Mouse (Mus musculus): ENCODE measurements at regions not wholly inside any gene's neighbourhood (a gene's known extent, or its start where the extent isn't known, plus 50 kb on each side); places are given as distances from the start of the nearest gene placed in this dataset.

GRCm38 (mm10) chr13:44026321-44027255 lies 242.0 kb downstream of the Cd83 start:
- Histone ChIP-seq H3K4me3 (ENCODE audit: low read depth, low read length) (no peak overlapping the region), H3K27me3 (replicated peaks; ENCODE audit: control insufficient read depth, insufficient read depth, low read length) (no peaks in the 10 kb centered on the region), H3K36me3 (ENCODE audit: control insufficient read depth, insufficient read depth, low read length) (no peaks in the 10 kb centered on the region), H3K27ac (ENCODE audit: low read depth, low read length) (no peak overlapping the region), H3K9ac (ENCODE audit: low read length) (no peak overlapping the region), H3K4me2 (ENCODE audit: low read length) (peak overlapping the region; percentile 41), H3K9me3 (replicated peaks; ENCODE audit: control insufficient read depth, low read length) (no peaks in the 10 kb centered on the region), H3K4me1 (ENCODE audit: control insufficient read depth, insufficient read depth, low read length) (peaks cover 16% of the 10 kb centered on the region; the same call in 1 of the 2 replicates)
- ATAC-seq (peak; percentile 80), DNase-seq (ENCODE audit: low spot score) (peak; percentile 75)
- WGBS: 22% methylated on average over 26 of the region's 26 CpGs

GRCm38 (mm10) chr13:44028081-44028480 lies 243.5 kb downstream of the Cd83 start:
- Histone ChIP-seq H3K27ac (ENCODE audit: low read depth, low read length) (no peak overlapping the region), H3K4me1 (ENCODE audit: control insufficient read depth, insufficient read depth, low read length) (peaks cover 14% of the 10 kb centered on the region; the same call in 1 of the 2 replicates), H3K4me3 (ENCODE audit: low read depth, low read length) (no peak overlapping the region), H3K36me3 (ENCODE audit: control insufficient read depth, insufficient read depth, low read length) (no peaks in the 10 kb centered on the region), H3K9me3 (replicated peaks; ENCODE audit: control insufficient read depth, low read length) (no peaks in the 10 kb centered on the region), H3K27me3 (replicated peaks; ENCODE audit: control insufficient read depth, insufficient read depth, low read length) (no peaks in the 10 kb centered on the region), H3K9ac (ENCODE audit: low read length) (no peak overlapping the region), H3K4me2 (ENCODE audit: low read length) (no peak overlapping the region)
- ATAC-seq: no peak
- WGBS: 93% methylated on average over 6 of the region's 6 CpGs
- no peak for DNase-seq (ENCODE audit: low spot score)

- H3K9ac ChIP-seq (ENCODE audit: low read length): no peak overlapping the region
- no peaks in the 10 kb centered on the region for H3K36me3 ChIP-seq (ENCODE audit: control insufficient read depth, insufficient read depth, low read length)
- no peaks in the 10 kb centered on the region for H3K9me3 ChIP-seq (replicated peaks; ENCODE audit: control insufficient read depth, low read length)
- H3K4me2 ChIP-seq (ENCODE audit: low read length): no peak overlapping the region
- 85% methylated on average over 5 of the region's 5 CpGs for WGBS
- DNase-seq (ENCODE audit: low spot score) (no peak), ATAC-seq (no peak)
- no peak overlapping the region for H3K27ac ChIP-seq (ENCODE audit: low read depth, low read length)
- no peak overlapping the region for H3K4me3 ChIP-seq (ENCODE audit: low read depth, low read length)
- H3K4me1 ChIP-seq (ENCODE audit: control insufficient read depth, insufficient read depth, low read length): peaks cover 14% of the 10 kb centered on the region; the same call in 1 of the 2 replicates
- H3K27me3 ChIP-seq (replicated peaks; ENCODE audit: control insufficient read depth, insufficient read depth, low read length): no peaks in the 10 kb centered on the region
Measured at GRCm38 (mm10) chr13:44030590-44030989, 246.0 kb downstream of the Cd83 start.

GRCm38 (mm10) chr13:44037774-44038294 lies 253.3 kb downstream of the Cd83 start:
- H3K27ac ChIP-seq (ENCODE audit: low read depth, low read length): no peak overlapping the region
- ATAC-seq (no peak), DNase-seq (ENCODE audit: low spot score) (no peak)
- H3K4me2 ChIP-seq (ENCODE audit: low read length): no peak overlapping the region
- no peak overlapping the region for H3K9ac ChIP-seq (ENCODE audit: low read length)
- 85% methylated on average over 8 of the region's 8 CpGs for WGBS
- H3K4me3 ChIP-seq (ENCODE audit: low read depth, low read length): no peak overlapping the region
- H3K9me3 ChIP-seq (replicated peaks; ENCODE audit: control insufficient read depth, low read length): no peaks in the 10 kb centered on the region
- no peaks in the 10 kb centered on the region for H3K36me3 ChIP-seq (ENCODE audit: control insufficient read depth, insufficient read depth, low read length)
- peaks cover under 1% of the 10 kb centered on the region for H3K4me1 ChIP-seq (ENCODE audit: control insufficient read depth, insufficient read depth, low read length)
- no peaks in the 10 kb centered on the region for H3K27me3 ChIP-seq (replicated peaks; ENCODE audit: control insufficient read depth, insufficient read depth, low read length)

- Histone ChIP-seq H3K36me3 (ENCODE audit: control insufficient read depth, insufficient read depth, low read length) (no peaks in the 10 kb centered on the region), H3K27ac (ENCODE audit: low read depth, low read length) (no peak overlapping the region), H3K27me3 (replicated peaks; ENCODE audit: control insufficient read depth, insufficient read depth, low read length) (no peaks in the 10 kb centered on the region), H3K4me2 (ENCODE audit: low read length) (no peak overlapping the region), H3K9ac (ENCODE audit: low read length) (no peak overlapping the region), H3K9me3 (replicated peaks; ENCODE audit: control insufficient read depth, low read length) (no peaks in the 10 kb centered on the region), H3K4me3 (ENCODE audit: low read depth, low read length) (no peak overlapping the region), H3K4me1 (ENCODE audit: control insufficient read depth, insufficient read depth, low read length) (peaks cover 5% of the 10 kb centered on the region)
- 47% methylated on average over 7 of the region's 7 CpGs for WGBS
- ATAC-seq (no peak), DNase-seq (ENCODE audit: low spot score) (no peak)
Measured at GRCm38 (mm10) chr13:44038322-44038721, 253.7 kb downstream of the Cd83 start.

GRCm38 (mm10) chr13:44040640-44041039 lies 256.1 kb downstream of the Cd83 start:
- Histone ChIP-seq H3K4me3 (ENCODE audit: low read depth, low read length) (no peak overlapping the region), H3K27ac (ENCODE audit: low read depth, low read length) (no peak overlapping the region), H3K9me3 (replicated peaks; ENCODE audit: control insufficient read depth, low read length) (no peaks in the 10 kb centered on the region), H3K4me1 (ENCODE audit: control insufficient read depth, insufficient read depth, low read length) (peaks cover 16% of the 10 kb centered on the region), H3K9ac (ENCODE audit: low read length) (no peak overlapping the region), H3K4me2 (ENCODE audit: low read length) (no peak overlapping the region), H3K36me3 (ENCODE audit: control insufficient read depth, insufficient read depth, low read length) (no peaks in the 10 kb centered on the region), H3K27me3 (replicated peaks; ENCODE audit: control insufficient read depth, insufficient read depth, low read length) (no peaks in the 10 kb centered on the region)
- no peak for DNase-seq (ENCODE audit: low spot score)
- ATAC-seq: no peak
- WGBS: 53% methylated on average over 7 of the region's 7 CpGs

GRCm38 (mm10) chr13:44042730-44043493 lies 258.3 kb downstream of the Cd83 start:
- Histone ChIP-seq H3K27me3 (replicated peaks; ENCODE audit: control insufficient read depth, insufficient read depth, low read length) (no peaks in the 10 kb centered on the region), H3K4me1 (ENCODE audit: control insufficient read depth, insufficient read depth, low read length) (peaks cover 16% of the 10 kb centered on the region), H3K4me3 (ENCODE audit: low read depth, low read length) (no peak overlapping the region), H3K27ac (ENCODE audit: low read depth, low read length) (peak overlapping the region; percentile 70), H3K4me2 (ENCODE audit: low read length) (peak overlapping the region; percentile 25; the same call in 1 of the 2 replicates), H3K9me3 (replicated peaks; ENCODE audit: control insufficient read depth, low read length) (no peaks in the 10 kb centered on the region), H3K9ac (ENCODE audit: low read length) (no peak overlapping the region), H3K36me3 (ENCODE audit: control insufficient read depth, insufficient read depth, low read length) (no peaks in the 10 kb centered on the region)
- ATAC-seq (peak; percentile 72), DNase-seq (ENCODE audit: low spot score) (no peak)
- WGBS: 30% methylated on average over 9 of the region's 9 CpGs

GRCm38 (mm10) chr13:44043494-44043885 lies 258.9 kb downstream of the Cd83 start:
- H3K4me2 ChIP-seq (ENCODE audit: low read length): peak overlapping the region; percentile 25; the same call in 1 of the 2 replicates
- H3K27me3 ChIP-seq (replicated peaks; ENCODE audit: control insufficient read depth, insufficient read depth, low read length): no peaks in the 10 kb centered on the region
- ATAC-seq (peak; percentile 86), DNase-seq (ENCODE audit: low spot score) (peak; percentile 92)
- H3K4me3 ChIP-seq (ENCODE audit: low read depth, low read length): no peak overlapping the region
- no peaks in the 10 kb centered on the region for H3K36me3 ChIP-seq (ENCODE audit: control insufficient read depth, insufficient read depth, low read length)
- peaks cover 16% of the 10 kb centered on the region for H3K4me1 ChIP-seq (ENCODE audit: control insufficient read depth, insufficient read depth, low read length)
- peak overlapping the region; percentile 70 for H3K27ac ChIP-seq (ENCODE audit: low read depth, low read length)
- 2% methylated on average over 5 of the region's 5 CpGs for WGBS
- H3K9ac ChIP-seq (ENCODE audit: low read length): no peak overlapping the region
- no peaks in the 10 kb centered on the region for H3K9me3 ChIP-seq (replicated peaks; ENCODE audit: control insufficient read depth, low read length)
